Mouse (Mus musculus) hindlimb bud, embryonic 11.5 days (tissue): ENCODE results near the gene Crmp1.

Experiments used
- DNase-seq: peaks from one replicate; pipeline ENCODE4 v3.0.0-alpha.2; 2012; ENCODE audit warnings: low read depth, low spot score; ENCODE audit errors: extremely low spot score

Gene Crmp1

GRCm38 (mm10) chr5:37290983-37291382 is 49.2 kb downstream of the Crmp1 start:
- no peak for DNase-seq

- no peak for DNase-seq
Measured at GRCm38 (mm10) chr5:37296717-37297116, 55.0 kb downstream of the Crmp1 start.

- no peak for DNase-seq
Measured at GRCm38 (mm10) chr5:37298370-37298769, 56.6 kb downstream of the Crmp1 start.

GRCm38 (mm10) chr5:37310026-37310425 is 68.3 kb downstream of the Crmp1 start:
- DNase-seq: no peak

GRCm38 (mm10) chr5:37312980-37313722 is 71.4 kb downstream of the Crmp1 start:
- DNase-seq: no peak

GRCm38 (mm10) chr5:37318715-37319114 is 77.0 kb downstream of the Crmp1 start:
- DNase-seq: no peak

GRCm38 (mm10) chr5:37320174-37320573 is 78.4 kb downstream of the Crmp1 start:
- DNase-seq: no peak

- DNase-seq: no peak
Measured at GRCm38 (mm10) chr5:37320761-37321160, 79.0 kb downstream of the Crmp1 start.

- DNase-seq: no peak
Measured at GRCm38 (mm10) chr5:37326675-37327074, 84.9 kb downstream of the Crmp1 start.

GRCm38 (mm10) chr5:37330449-37331132 is 88.9 kb downstream of the Crmp1 start:
- DNase-seq: no peak

GRCm38 (mm10) chr5:37331133-37331505 is 89.4 kb downstream of the Crmp1 start:
- no peak for DNase-seq

GRCm38 (mm10) chr5:37332066-37332465 is 90.3 kb downstream of the Crmp1 start:
- DNase-seq: no peak

GRCm38 (mm10) chr5:37335061-37335460 is 93.3 kb downstream of the Crmp1 start:
- no peak for DNase-seq

- no peak for DNase-seq
Measured at GRCm38 (mm10) chr5:37336485-37337105, 94.9 kb downstream of the Crmp1 start, which contains the start of gene Evc. TSS of gene Evc (minus strand) at chr5:37336894.

GRCm38 (mm10) chr5:37337696-37338095 is 96.0 kb downstream of the Crmp1 start:
- no peak for DNase-seq

- no peak for DNase-seq
Measured at GRCm38 (mm10) chr5:37338288-37338687, 96.5 kb downstream of the Crmp1 start, which contains the start of gene Evc2. TSS of gene Evc2 (plus strand) at chr5:37338499.
